Mouse (Mus musculus) lung, postnatal 0 days (tissue): ENCODE results near the gene Uckl1.

Experiments used
- CTCF ChIP-seq: IDR thresholded peaks from 2 replicates; pipeline ENCODE4 v1.5.1; 2016; ENCODE audit warnings: antibody characterized with exemption, mild to moderate bottlenecking
- EP300 ChIP-seq: IDR thresholded peaks from 2 replicates; pipeline ENCODE4 v1.6.1; 2016; ENCODE audit warnings: antibody characterized with exemption, mild to moderate bottlenecking, control low read depth

DNA sequence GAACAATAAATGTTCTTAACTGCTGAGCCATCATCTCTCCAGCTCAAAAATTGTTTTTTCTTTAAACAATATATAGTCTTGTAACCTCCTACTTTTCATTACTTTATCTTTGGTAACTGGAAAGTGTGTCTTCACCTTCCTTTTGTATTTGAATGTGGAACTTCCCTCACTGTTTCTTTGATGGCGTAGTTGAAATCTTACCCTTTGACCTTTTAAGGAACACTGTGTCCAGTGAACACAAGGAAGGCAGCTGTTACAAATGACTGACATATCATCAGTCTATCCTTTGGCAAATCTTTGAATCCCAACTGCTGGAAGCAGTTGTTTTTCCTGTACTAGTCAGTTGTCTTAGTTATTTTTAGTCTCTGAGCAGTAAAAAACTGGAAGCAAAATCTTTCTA lies 55.6 kb downstream of the Uckl1 start:
- no peak for TF ChIP-seq CTCF
- TF ChIP-seq EP300 = no peak
